Mouse (Mus musculus) intestine, embryonic 15.5 days (tissue): Measurements from ENCODE around the gene Megf9. TPM values are rescaled to one million over a fixed set of nuclear protein-coding genes. Genes with fewer than 3 reads are reported as not detected.

Experiments
- ATAC-seq: fragments of 200-750 bp; cut with Nextera tagmentation; 2 replicates; pipeline ENCODE4 v1.8.0; 2017; ENCODE audit warnings: moderate TSS enrichment, moderate library complexity
- H3K27ac ChIP-seq: fragments of 300-500 bp; sonication (generic); 2 replicates; pipeline ENCODE4 v1.5.1; 2015; ENCODE audit warnings: mild to moderate bottlenecking, inconsistent platforms
- H3K27me3 ChIP-seq: fragments of 300-500 bp; sonication (generic); replicated peaks from 2 replicates; pipeline ENCODE4 v1.6.1; 2015; ENCODE audit warnings: inconsistent platforms
- H3K36me3 ChIP-seq: fragments of 300-500 bp; sonication (generic); 2 replicates; pipeline ENCODE4 v1.6.1; 2015; ENCODE audit warnings: inconsistent platforms
- H3K4me1 ChIP-seq: fragments of 300-500 bp; sonication (generic); replicated peaks from 2 replicates; pipeline ENCODE4 v1.6.1; 2015; ENCODE audit warnings: inconsistent platforms
- H3K4me2 ChIP-seq: fragments of 300-500 bp; sonication (generic); replicated peaks from 2 replicates; pipeline ENCODE4 v1.6.1; 2015; ENCODE audit warnings: mild to moderate bottlenecking, inconsistent platforms
- H3K4me3 ChIP-seq: fragments of 300-500 bp; sonication (generic); replicated peaks from 2 replicates; pipeline ENCODE4 v1.5.1; 2015; ENCODE audit warnings: inconsistent platforms
- H3K9ac ChIP-seq: fragments of 300-500 bp; sonication (generic); 2 replicates; pipeline ENCODE4 v1.6.1; 2015; ENCODE audit warnings: inconsistent platforms
- H3K9me3 ChIP-seq: fragments of 300-500 bp; sonication (generic); 2 replicates; pipeline ENCODE4 v1.6.1; 2016; ENCODE audit warnings: inconsistent platforms
- WGBS: fragments of 180-500 bp; shearing (Covaris S2); methylation state at CpG from one replicate; pipeline ENCODE4 v1.1.7; 2015; 5-methylcytosine and 5-hydroxymethylcytosine counted together
- polyA plus RNA-seq: library from polyadenylated mRNA; unstranded; fragments of >200 nt; fragmentation: Nextera tagmentation; extraction: Ambion mirVana; gene quantifications from 2 replicates; pipeline ENCODE4 v1.2.1, GENCODE M21; 2015

The Megf9 gene
- polyA plus RNA-seq, 1 experiment from 2014 or later = 5.5 TPM

DNA sequence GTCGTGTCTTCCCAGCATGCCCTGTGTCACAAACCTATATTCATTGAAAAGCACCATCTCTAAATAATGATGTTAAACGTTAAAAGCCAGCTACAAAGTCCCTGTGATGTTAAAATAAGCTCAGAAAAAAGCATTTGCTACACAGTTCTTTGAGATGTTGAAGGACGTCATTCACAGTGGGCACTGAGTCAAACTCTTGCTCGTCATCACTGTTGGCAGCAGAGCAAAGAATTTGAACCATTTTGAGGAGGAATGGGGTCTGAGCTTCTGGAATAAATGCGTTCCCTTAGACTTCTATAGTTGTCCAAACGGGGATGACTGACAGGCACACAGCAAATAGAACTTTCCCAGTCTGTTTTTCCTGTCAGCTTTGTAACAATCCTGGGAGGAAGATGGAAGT, 5.9 kb upstream of the Megf9 start:
- Histone ChIP-seq H3K9me3 (no peaks in the 10 kb centered on the region), H3K4me2 (no peak overlapping the region), H3K4me1 (peaks cover 4% of the 10 kb centered on the region), H3K27me3 (no peaks in the 10 kb centered on the region), H3K27ac (no peak overlapping the region), H3K4me3 (no peak overlapping the region), H3K36me3 (no peaks in the 10 kb centered on the region), H3K9ac (no peak overlapping the region)
- WGBS = 72% methylated on average over 6 of the region's 6 CpGs
- ATAC-seq = no peak

DNA sequence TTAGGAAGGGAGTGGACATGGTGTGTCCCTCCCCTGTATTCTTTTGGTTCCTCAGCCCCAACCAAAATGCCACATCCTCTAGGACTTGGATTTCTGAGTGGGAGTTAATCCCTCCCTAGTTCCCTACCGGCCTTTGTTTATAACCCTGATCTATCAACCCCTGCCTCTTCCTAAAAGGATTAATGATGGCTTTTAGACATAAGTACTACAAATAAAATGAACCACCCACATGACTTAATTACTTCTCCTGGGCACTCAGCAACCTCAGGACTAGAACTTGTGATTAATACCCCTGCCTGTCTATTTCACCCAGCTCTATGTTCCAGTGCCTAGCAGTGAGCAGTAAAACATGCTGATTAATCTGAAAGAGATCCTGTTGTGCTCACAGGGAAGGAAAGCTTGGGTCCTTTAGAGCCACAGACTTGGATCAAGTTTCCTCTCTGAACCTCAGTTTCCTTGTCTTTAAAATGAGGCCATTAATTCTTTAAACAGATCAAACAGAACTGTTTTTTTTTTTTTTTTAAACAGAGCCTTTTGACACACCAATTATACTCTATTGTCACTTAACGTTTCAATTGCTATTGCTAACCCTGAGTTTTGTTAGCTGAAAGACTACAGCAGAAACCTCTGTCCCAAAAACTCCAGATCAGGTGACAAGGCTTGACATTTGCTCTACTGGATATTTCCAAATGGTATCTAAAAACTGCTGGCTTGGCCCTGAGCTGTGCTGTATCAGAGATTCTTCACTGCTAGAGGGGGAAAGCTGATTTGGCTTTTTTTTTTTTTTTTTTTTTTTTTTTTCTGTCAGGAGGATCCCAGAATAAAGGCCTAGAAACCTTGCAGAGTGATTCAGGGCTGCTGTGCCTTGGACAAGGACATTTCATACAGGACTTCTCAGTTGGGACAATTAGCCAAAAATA, 2.1 kb upstream of the Megf9 start:
- H3K9me3 ChIP-seq = no peaks in the 10 kb centered on the region
- WGBS = 34% methylated on average over 2 of the region's 2 CpGs
- H3K4me3 ChIP-seq = no peak overlapping the region
- no peak overlapping the region for H3K27ac ChIP-seq
- H3K4me1 ChIP-seq = peaks cover 5% of the 10 kb centered on the region
- no peak overlapping the region for H3K4me2 ChIP-seq
- H3K9ac ChIP-seq = no peak overlapping the region
- H3K36me3 ChIP-seq = no peaks in the 10 kb centered on the region
- ATAC-seq = no peak
- no peaks in the 10 kb centered on the region for H3K27me3 ChIP-seq

DNA sequence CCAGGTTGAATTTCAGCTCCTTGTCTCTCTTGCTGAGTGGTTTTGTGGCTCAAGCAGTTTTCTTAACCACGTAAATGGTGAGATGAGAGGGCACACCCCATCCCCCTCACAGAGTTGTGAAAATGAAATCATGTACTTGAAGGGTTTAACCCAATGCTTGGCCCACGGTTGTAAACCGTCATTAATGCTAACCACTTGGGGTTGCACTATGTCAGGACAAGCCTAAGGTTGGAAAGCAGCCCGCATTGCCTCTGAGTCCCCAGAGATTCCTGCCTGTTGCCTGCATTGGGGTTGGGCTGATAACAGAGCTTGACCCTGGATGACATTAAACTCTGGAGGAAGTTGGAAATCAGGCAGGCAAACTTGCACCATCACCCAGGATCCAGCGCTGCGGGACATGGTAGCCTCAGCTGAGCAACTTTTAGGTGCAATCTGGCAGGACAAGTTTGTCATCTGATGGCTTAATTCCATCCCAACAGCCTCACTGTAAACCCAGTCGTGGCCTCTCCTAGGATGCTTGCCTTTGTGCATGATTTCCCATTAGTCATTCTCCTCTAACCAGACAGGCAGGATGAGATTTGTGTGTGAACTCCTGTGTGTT, 1.0 kb upstream of the Megf9 start:
- Histone ChIP-seq H3K9me3 (no peaks in the 10 kb centered on the region), H3K4me3 (peak overlapping the region; percentile 78), H3K9ac (peak overlapping the region; percentile 78), H3K36me3 (no peaks in the 10 kb centered on the region), H3K27ac (0 out of 2 replicates have a peak overlapping the region, but pooled peaks have one; percentile 18), H3K4me2 (peak overlapping the region; percentile 81), H3K27me3 (no peaks in the 10 kb centered on the region), H3K4me1 (peaks cover 5% of the 10 kb centered on the region)
- WGBS = 7% methylated on average over 7 of the region's 7 CpGs
- peak; percentile 1; the same call in 1 of the 2 replicates for ATAC-seq

DNA sequence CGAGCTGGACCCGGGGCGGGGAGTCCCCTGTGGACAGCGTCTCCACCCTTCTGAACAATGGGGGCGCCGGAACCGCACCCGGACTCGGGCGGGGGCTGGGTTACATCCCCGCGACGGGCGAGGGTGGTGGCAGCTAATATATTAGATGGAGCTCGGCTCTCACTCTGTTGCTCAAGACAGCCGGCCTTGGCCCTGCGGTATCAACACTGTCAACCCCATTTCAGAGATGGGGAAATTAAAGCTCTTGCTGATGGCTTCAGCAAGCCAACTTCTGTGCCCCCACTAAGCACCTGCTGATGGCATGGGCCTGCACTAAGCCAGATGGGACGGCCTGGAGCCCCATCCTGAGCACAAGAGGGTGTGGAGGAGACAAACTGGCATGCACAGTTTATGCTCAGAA, 494 bp upstream of the Megf9 start:
- Histone ChIP-seq H3K36me3 (no peaks in the 10 kb centered on the region), H3K27ac (peak overlapping the region; percentile 87), H3K9me3 (no peaks in the 10 kb centered on the region), H3K4me3 (peak overlapping the region; percentile 78), H3K4me1 (peaks cover 5% of the 10 kb centered on the region), H3K27me3 (no peaks in the 10 kb centered on the region), H3K9ac (peak overlapping the region; percentile 78), H3K4me2 (peak overlapping the region; percentile 81)
- under 1% methylated on average over 18 of the region's 18 CpGs for WGBS
- ATAC-seq = peak; percentile 70

DNA sequence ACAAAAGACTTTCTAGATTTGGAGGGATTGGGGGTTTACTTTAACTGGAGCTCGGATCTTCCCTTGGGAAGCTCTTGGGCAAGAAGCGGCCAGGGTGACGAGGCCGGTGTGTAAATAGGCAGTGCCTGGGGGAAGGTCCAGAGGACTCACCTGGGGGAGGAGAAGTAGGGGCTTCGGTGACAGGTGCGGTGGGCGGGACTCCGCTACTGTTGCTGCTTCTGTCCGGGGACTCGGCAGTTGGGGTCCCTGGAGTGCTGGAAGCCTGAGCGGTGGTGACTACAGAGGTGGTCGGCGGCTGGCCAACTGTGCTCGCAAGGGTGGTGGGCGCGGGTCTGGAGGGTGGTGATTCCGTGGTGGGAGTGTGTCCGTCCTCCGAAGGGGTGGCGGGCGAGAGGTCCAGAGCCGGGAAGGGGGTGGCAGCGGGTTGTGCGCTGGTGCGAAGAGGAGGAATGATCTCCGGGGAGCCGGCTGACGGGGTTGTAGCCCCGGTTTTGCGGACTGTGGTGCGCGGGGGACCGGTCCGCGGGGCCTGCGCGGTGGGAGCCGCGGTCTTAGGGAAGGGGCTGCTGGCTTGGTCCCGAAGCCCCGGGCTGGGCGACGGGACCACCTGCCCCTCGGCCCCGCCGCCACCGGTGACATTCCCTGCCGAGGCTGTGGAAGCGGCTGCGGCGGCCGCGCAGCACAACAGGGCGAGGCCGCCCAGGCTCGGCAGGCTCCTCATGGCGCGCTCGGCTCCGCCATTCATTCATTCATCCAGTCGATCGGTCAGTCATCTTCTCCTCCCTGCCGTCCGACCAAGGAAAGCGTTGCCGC, 511 bp downstream of the Megf9 start:
- no peaks in the 10 kb centered on the region for H3K36me3 ChIP-seq
- H3K27ac ChIP-seq = 0 out of 2 replicates have a peak overlapping the region, but pooled peaks have one; percentile 37
- H3K4me3 ChIP-seq = peak overlapping the region; percentile 78
- H3K4me2 ChIP-seq = peak overlapping the region; percentile 90
- H3K9ac ChIP-seq = peak overlapping the region; percentile 73
- H3K27me3 ChIP-seq = no peaks in the 10 kb centered on the region
- H3K9me3 ChIP-seq = no peaks in the 10 kb centered on the region
- ATAC-seq = peak; percentile 67
- peaks cover 5% of the 10 kb centered on the region for H3K4me1 ChIP-seq
- WGBS = 0% methylated on average over 66 of the region's 66 CpGs

DNA sequence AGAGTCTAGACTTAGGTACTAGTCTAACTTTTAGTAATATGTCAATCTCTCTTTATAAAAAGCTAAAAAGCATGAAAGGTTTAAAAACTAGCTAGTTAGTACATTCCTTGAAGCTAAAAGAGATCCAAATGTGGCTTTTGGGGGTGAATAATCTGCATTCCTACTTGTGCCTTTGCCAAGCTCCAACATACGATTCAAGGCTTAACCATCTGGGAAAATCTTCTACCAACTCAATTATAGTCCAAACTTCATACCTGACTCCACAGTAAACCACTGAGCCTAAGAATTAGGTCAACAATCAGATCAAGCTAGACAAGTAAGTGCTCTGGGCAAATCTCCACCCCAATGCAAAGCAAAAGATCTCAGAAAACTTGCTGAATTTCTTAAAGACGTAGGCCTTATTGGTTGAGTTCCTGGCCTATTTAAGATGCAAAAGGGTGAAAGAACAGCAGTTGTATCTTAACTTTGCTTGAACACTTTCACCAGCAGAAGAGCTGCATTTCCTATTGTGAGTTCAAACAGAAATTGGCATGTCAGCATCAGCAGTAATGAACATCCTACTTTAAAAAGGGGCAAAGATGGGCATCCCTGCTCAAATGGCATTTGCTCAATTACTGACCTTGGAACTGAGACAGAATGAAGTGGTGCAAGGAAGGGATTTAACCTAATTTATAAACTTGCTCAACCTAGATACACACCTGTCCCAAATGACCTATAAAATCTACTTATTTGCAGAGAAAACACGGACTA, 1.6 kb downstream of the Megf9 start:
- Histone ChIP-seq H3K9ac (peak overlapping the region; percentile 73; the same call in 1 of the 2 replicates), H3K4me2 (peak overlapping the region; percentile 90), H3K4me3 (peak overlapping the region; percentile 78), H3K9me3 (no peaks in the 10 kb centered on the region), H3K36me3 (no peaks in the 10 kb centered on the region), H3K27me3 (no peaks in the 10 kb centered on the region), H3K4me1 (peaks cover 5% of the 10 kb centered on the region), H3K27ac (no peak overlapping the region)
- WGBS = 60% methylated on average over 3 of the region's 3 CpGs
- no peak for ATAC-seq

DNA sequence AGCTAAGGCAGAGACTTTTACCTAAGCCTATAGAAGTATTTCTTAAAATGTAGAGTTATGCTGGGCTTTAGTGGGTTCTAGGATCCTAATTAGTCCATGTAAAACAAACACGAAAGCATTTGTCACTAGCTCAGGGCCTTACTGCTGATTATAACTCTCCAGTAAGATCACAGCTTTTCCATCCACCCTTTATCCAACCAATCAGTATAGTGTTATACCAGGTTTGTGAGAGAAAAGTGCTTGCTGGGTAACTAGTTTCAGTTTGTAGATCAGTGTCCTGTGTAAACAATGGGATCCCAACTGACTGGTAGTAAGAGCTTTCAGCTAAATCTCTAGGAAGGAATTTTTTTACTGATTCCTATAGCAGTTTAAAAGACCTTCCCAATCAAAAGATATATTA, 3.8 kb downstream of the Megf9 start:
- ATAC-seq = no peak
- no peaks in the 10 kb centered on the region for H3K27me3 ChIP-seq
- no peak overlapping the region for H3K27ac ChIP-seq
- H3K4me2 ChIP-seq = no peak overlapping the region
- peaks cover 4% of the 10 kb centered on the region for H3K4me1 ChIP-seq
- no peaks in the 10 kb centered on the region for H3K36me3 ChIP-seq
- 87% methylated on average over 1 of the region's 1 CpGs for WGBS
- no peak overlapping the region for H3K9ac ChIP-seq
- H3K9me3 ChIP-seq = no peaks in the 10 kb centered on the region
- no peak overlapping the region for H3K4me3 ChIP-seq

DNA sequence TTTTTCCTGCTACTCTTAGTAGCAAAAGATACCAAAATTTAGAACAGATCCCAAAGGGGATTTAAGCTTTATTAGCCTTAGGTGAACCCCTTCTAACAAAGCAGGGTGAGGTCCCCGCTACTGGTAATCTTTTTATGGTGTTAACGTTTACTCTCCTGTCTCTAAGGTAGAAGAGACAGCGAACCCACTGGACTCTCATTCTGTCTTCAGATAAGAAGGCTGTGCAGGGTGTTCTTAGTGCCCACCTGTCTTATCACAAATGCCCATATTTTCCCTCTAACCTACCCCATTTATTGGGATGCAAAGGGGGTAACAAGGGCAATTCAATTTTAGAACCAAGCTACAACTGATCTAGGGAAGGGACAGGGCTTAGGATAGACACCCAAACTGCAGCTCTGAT, 6.2 kb downstream of the Megf9 start:
- no peaks in the 10 kb centered on the region for H3K36me3 ChIP-seq
- no peak overlapping the region for H3K27ac ChIP-seq
- ATAC-seq = no peak
- no peaks in the 10 kb centered on the region for H3K4me1 ChIP-seq
- no peak overlapping the region for H3K9ac ChIP-seq
- H3K27me3 ChIP-seq = no peaks in the 10 kb centered on the region
- no peaks in the 10 kb centered on the region for H3K9me3 ChIP-seq
- no peak overlapping the region for H3K4me2 ChIP-seq
- 66% methylated on average over 3 of the region's 3 CpGs for WGBS
- H3K4me3 ChIP-seq = no peak overlapping the region

DNA sequence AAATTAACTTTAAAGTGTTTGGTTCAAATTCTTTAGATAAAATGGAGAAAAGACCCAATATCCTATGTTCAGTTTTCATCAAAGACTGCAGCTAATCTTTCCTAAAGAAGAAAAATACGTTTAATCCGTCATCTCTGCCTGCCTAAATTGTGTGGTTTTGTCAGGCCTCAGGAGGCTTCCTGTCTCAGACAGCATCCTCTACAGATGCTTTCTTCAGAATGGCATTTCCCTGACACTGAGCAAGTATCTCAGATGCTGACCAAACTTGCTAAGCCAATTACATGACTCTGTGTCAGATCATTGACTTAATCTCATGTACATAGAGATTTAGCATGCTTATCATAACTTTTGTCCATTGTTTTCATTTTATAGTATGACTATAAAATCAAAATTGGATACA, 11.4 kb downstream of the Megf9 start:
- ATAC-seq = no peak
- Histone ChIP-seq H3K36me3 (no peaks in the 10 kb centered on the region), H3K9me3 (no peaks in the 10 kb centered on the region), H3K4me3 (no peak overlapping the region), H3K27me3 (no peaks in the 10 kb centered on the region), H3K4me2 (no peak overlapping the region), H3K9ac (no peak overlapping the region), H3K27ac (no peak overlapping the region), H3K4me1 (no peaks in the 10 kb centered on the region)
- 76% methylated on average over 2 of the region's 2 CpGs for WGBS

DNA sequence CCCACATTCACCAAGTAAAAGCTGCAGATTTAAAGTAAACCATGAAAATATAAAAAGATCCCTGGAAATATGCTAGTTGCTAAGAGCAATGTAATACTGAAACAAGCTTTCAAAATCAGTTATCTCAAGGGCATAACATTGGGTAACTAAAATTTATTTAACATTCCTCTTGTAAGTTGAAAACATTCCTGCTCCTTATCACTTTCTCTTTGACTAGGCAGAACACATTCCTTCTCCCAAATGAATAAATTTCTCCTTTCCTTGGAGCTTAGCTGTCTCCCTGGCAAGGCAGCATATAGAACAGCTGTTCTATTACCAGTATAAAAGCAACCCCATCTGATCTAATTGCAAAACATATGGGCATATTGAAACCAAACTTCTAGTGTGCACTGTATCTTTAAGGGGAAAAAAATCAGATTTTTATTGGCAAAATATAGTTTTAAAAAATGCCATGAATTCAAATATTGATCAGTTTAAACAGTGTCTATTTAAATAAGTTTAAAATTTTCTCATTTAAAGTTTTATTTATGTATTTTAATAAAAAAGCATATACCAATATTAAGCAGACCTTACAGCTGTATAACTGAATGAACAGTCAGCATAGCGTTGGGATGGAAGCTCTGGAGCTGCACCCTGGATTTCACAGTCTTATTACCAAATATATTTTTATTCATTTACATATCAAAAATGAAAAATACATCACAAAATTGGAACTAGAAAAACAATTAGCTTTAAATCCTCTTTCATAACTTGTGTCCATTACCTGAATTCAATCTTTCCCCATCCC, 13.1 kb downstream of the Megf9 start:
- Histone ChIP-seq H3K4me3 (no peak overlapping the region), H3K27ac (no peak overlapping the region), H3K9me3 (no peaks in the 10 kb centered on the region), H3K4me1 (no peaks in the 10 kb centered on the region), H3K9ac (no peak overlapping the region), H3K36me3 (no peaks in the 10 kb centered on the region), H3K4me2 (no peak overlapping the region), H3K27me3 (no peaks in the 10 kb centered on the region)
- ATAC-seq = no peak
- 80% methylated on average over 1 of the region's 1 CpGs for WGBS

DNA sequence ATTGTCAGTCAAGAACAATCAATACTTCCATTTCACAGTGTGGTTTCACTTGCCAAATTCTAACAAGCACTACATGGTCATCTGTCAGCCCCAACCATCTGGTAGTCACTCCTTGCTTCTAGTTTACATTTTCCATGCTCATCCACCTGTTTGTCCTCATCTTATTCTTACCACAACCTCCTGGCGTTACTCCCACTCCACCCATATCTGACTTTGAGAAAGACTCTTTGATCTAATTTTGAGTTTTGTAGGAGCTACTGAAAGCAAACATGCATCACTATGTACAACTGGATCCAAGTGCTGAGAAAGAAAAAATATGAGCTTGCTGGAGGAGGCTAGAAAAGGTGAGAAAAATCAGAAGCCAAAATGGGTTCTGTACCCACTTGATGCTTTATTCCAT, 17.1 kb downstream of the Megf9 start:
- no peak overlapping the region for H3K27ac ChIP-seq
- H3K36me3 ChIP-seq = no peaks in the 10 kb centered on the region
- no peaks in the 10 kb centered on the region for H3K27me3 ChIP-seq
- no peak overlapping the region for H3K4me2 ChIP-seq
- H3K9ac ChIP-seq = no peak overlapping the region
- H3K4me1 ChIP-seq = no peaks in the 10 kb centered on the region
- H3K4me3 ChIP-seq = no peak overlapping the region
- no peak for ATAC-seq
- H3K9me3 ChIP-seq = no peaks in the 10 kb centered on the region
- WGBS = 82% methylated on average over 1 of the region's 1 CpGs
